Mouse (Mus musculus): ENCODE measurements around the gene Cnot8.

The Cnot8 gene

GRCm38 (mm10) chr11:58167822-58168166, 63.8 kb downstream of the Cnot8 start:
- no peak for DNase-seq (ENCODE audit: low spot score)

Measured in testis, postnatal 10 days (tissue).